Mouse (Mus musculus): ENCODE results near the gene Thsd4.
"Not testable (repeated sequence)": the region's sequence is repeated elsewhere in the genome, so short reads cannot be mapped to it uniquely, and the experiment has no call there.

Gene Thsd4

GRCm38 (mm10) chr9:59958115-59958514, 563.7 kb downstream of the Thsd4 start:
- not testable (repeated sequence) for DNase-seq

GRCm38 (mm10) chr9:59956496-59956895, 565.4 kb downstream of the Thsd4 start:
- no peak for DNase-seq

- DNase-seq: no peak
Observed at GRCm38 (mm10) chr9:59955692-59956091, 566.2 kb downstream of the Thsd4 start.

GRCm38 (mm10) chr9:59955199-59955598, 566.6 kb downstream of the Thsd4 start:
- DNase-seq: no peak

GRCm38 (mm10) chr9:59953556-59953955, 568.3 kb downstream of the Thsd4 start:
- no peak for DNase-seq

- DNase-seq: no peak
Observed at GRCm38 (mm10) chr9:59952515-59953070, 569.3 kb downstream of the Thsd4 start.

- no peak for DNase-seq
Observed at GRCm38 (mm10) chr9:59951943-59952342, 569.9 kb downstream of the Thsd4 start.

- DNase-seq: no peak
Observed at GRCm38 (mm10) chr9:59951001-59951750, 570.7 kb downstream of the Thsd4 start.

GRCm38 (mm10) chr9:59949981-59950380, 571.9 kb downstream of the Thsd4 start:
- no peak for DNase-seq

- DNase-seq: no peak
Observed at GRCm38 (mm10) chr9:59949511-59949910, 572.3 kb downstream of the Thsd4 start.

GRCm38 (mm10) chr9:59948691-59949250, 573.1 kb downstream of the Thsd4 start:
- DNase-seq: no peak

- no peak for DNase-seq
Observed at GRCm38 (mm10) chr9:59948226-59948625, 573.6 kb downstream of the Thsd4 start.

GRCm38 (mm10) chr9:59947271-59947670, 574.6 kb downstream of the Thsd4 start:
- no peak for DNase-seq

- no peak for DNase-seq
Observed at GRCm38 (mm10) chr9:59945241-59945640, 576.6 kb downstream of the Thsd4 start.

- DNase-seq: no peak
Observed at GRCm38 (mm10) chr9:59943826-59944225, 578.0 kb downstream of the Thsd4 start.

GRCm38 (mm10) chr9:59942501-59943085, 579.3 kb downstream of the Thsd4 start:
- DNase-seq: no peak

GRCm38 (mm10) chr9:59941885-59942350, 579.9 kb downstream of the Thsd4 start:
- DNase-seq: peak in 1 of 2 experiments; percentile 3

GRCm38 (mm10) chr9:59940913-59941884, 580.6 kb downstream of the Thsd4 start:
- DNase-seq: no peak

GRCm38 (mm10) chr9:59939691-59940090, 582.2 kb downstream of the Thsd4 start:
- no peak for DNase-seq

- no peak for DNase-seq
Observed at GRCm38 (mm10) chr9:59938529-59938928, 583.3 kb downstream of the Thsd4 start.

- DNase-seq: not testable (repeated sequence)
Observed at GRCm38 (mm10) chr9:59935866-59936265, 586.0 kb downstream of the Thsd4 start.

GRCm38 (mm10) chr9:59930248-59930647, 591.6 kb downstream of the Thsd4 start:
- no peak for DNase-seq
